Mouse (Mus musculus): ENCODE data around the gene Catsper4.

The Catsper4 gene

GRCm38 (mm10) chr4:134238279-134238651 is 11.1 kb upstream of the Catsper4 start, which contains the start of gene Cnksr1:
Gene Cnksr1, minus strand, starts transcription at chr4:134238399.
- POLR2A ChIA-PET = interaction anchor here in 1 of 4 experiments (1.0 to 2.4 kb wide), 4 partner anchors 11 to 30 kb away, joined by 3 to 8 read pairs (median 3); partner anchors contain the start of genes Catsper4 and Grrp1
- CTCF ChIA-PET = interaction anchor here in 3 of 4 experiments (0.6 to 1.4 kb wide), 3 partner anchors 25 to 51 kb away, joined by 3 to 4 read pairs (median 4); partner anchors contain the start of gene Cep85 (in 1 of the 3)

GRCm38 (mm10) chr4:134237582-134238278 is 10.5 kb upstream of the Catsper4 start:
- CTCF ChIA-PET = interaction anchor here in 2 of 4 experiments (0.6 to 1.4 kb wide), 3 partner anchors 25 to 1356 kb away, joined by 3 to 4 read pairs (median 3); partner anchors contain the start of gene Cep85 (in 1 of the 2)
- POLR2A ChIA-PET = interaction anchor here in 3 of 4 experiments (0.6 to 2.4 kb wide), 5 partner anchors 10 to 202 kb away, joined by 3 to 8 read pairs (median 3); partner anchors contain the start of gene Catsper4 (in 1 of the 3)

- ChIA-PET POLR2A (interaction anchor here in 1 of 4 experiments (0.7 to 2.0 kb wide), 5 partner anchors 16 to 1013 kb away, joined by 3 to 5 read pairs (median 3); no protein-coding TSS in a partner anchor), CTCF (no interaction called here)
These were observed 7.7 kb upstream of the Catsper4 start for GRCm38 (mm10) chr4:134234876-134235275.

- ChIA-PET CTCF (interaction anchor here in 2 of 4 experiments (0.6 to 1.1 kb wide), 4 partner anchors 9 to 540 kb away, joined by 3 to 7 read pairs (median 6); partner anchors contain the start of gene Cep85 (in 1 of the 2)), POLR2A (interaction anchor here in 1 of 4 experiments (0.8 to 1.6 kb wide), 4 partner anchors 9 to 43 kb away, joined by 3 to 6 read pairs (median 4); partner anchors contain the start of genes Cep85 and Zfp593)
These were observed 3.2 kb upstream of the Catsper4 start for GRCm38 (mm10) chr4:134230431-134230830.

- ChIA-PET POLR2A (interaction anchor here in 2 of 4 experiments (0.8 to 0.9 kb wide), 2 partner anchors 120 to 482 kb away, joined by 3 to 5 read pairs; partner anchors contain the start of gene Slc30a2 (in 1 of the 2)), CTCF (interaction anchor here in 1 of 4 experiments (1.8 kb wide), 1 partner anchor 36 kb away, joined by 5 read pairs; the partner anchor contains the start of gene Cep85)
These were observed 4.2 kb downstream of the Catsper4 start for GRCm38 (mm10) chr4:134222793-134223600.

GRCm38 (mm10) chr4:134206488-134207053 is 20.6 kb downstream of the Catsper4 start:
- ChIA-PET CTCF (interaction anchor here in 2 of 4 experiments (0.5 to 1.5 kb wide), 6 partner anchors 20 to 195 kb away, joined by 3 to 4 read pairs (median 3); partner anchors contain the start of gene Cep85 (in 2 of the 2)), POLR2A (interaction anchor here in 1 of 4 experiments (0.6 to 2.6 kb wide), 6 partner anchors 17 to 528 kb away, joined by 3 to 12 read pairs (median 4); partner anchors contain the start of genes Cep85 and Zfp593)

- ChIA-PET POLR2A (interaction anchor here in 2 of 4 experiments (0.6 to 1.6 kb wide), 6 partner anchors 17 to 986 kb away, joined by 3 to 7 read pairs (median 3); partner anchors contain the start of genes Cep85 (in 2 of the 2), Pafah2 (in 1 of the 2) and Sh3bgrl3 (in 1 of the 2)), CTCF (interaction anchor here (0.5 to 1.6 kb wide), 11 partner anchors 12 to 297 kb away, joined by 3 to 6 read pairs (median 3); partner anchors contain the start of gene Cep85 (in 2 of the 4))
These were observed 23.8 kb downstream of the Catsper4 start for GRCm38 (mm10) chr4:134203340-134203896.

- POLR2A ChIA-PET = interaction anchor here in 1 of 4 experiments (1.5 to 1.6 kb wide), 2 partner anchors 16 to 193 kb away, joined by 3 to 7 read pairs; partner anchors contain the start of genes Cep85 and Pafah2
- CTCF ChIA-PET = interaction anchor here in 1 of 4 experiments (0.8 to 1.6 kb wide), 3 partner anchors 16 to 89 kb away, joined by 3 to 6 read pairs (median 4); partner anchors contain the start of gene Cep85
These were observed 24.3 kb downstream of the Catsper4 start, which contains the start of gene Gm7534 for GRCm38 (mm10) chr4:134202904-134203303. Gene Gm7534, minus strand, starts transcription at chr4:134203004.

- ChIA-PET CTCF (interaction anchor here in 2 of 4 experiments (0.5 to 1.8 kb wide), 8 partner anchors 9 to 866 kb away, joined by 3 to 12 read pairs (median 3); partner anchors contain the start of genes Cep85 (in 2 of the 2) and Paqr7 (in 1 of the 2)), POLR2A (interaction anchor here in 3 of 4 experiments (0.6 to 1.3 kb wide), 9 partner anchors 12 to 300 kb away, joined by 3 to 9 read pairs (median 4); partner anchors contain the start of genes Cep85 (in 2 of the 3) and Sh3bgrl3 (in 1 of the 3))
These were observed 27.8 kb downstream of the Catsper4 start for GRCm38 (mm10) chr4:134199371-134199770.

GRCm38 (mm10) chr4:134186268-134186667 is 40.9 kb downstream of the Catsper4 start:
- ChIA-PET CTCF (interaction anchor here (0.6 to 2.1 kb wide), 64 partner anchors 10 to 1952 kb away, joined by 3 to 23 read pairs (median 4); partner anchors contain the start of genes Pdik1l (in 2 of the 4), Pafah2 (in 1 of the 4), Sh3bgrl3 (in 1 of the 4) and Wdtc1 (in 1 of the 4)), POLR2A (interaction anchor here (0.6 to 3.6 kb wide), 89 partner anchors 9 to 737 kb away, joined by 3 to 29 read pairs (median 5); partner anchors contain the start of genes Pdik1l (in 3 of the 4), Gm30191 (in 2 of the 4), Sh3bgrl3 (in 2 of the 4) and Stmn1 (in 2 of the 4))

- POLR2A ChIA-PET = interaction anchor here in 3 of 4 experiments (0.6 to 3.6 kb wide), 15 partner anchors 10 to 667 kb away, joined by 3 to 29 read pairs (median 7); partner anchors contain the start of genes Pdik1l (in 2 of the 3) and Sh3bgrl3 (in 1 of the 3)
- CTCF ChIA-PET = interaction anchor here in 2 of 4 experiments (0.6 to 2.1 kb wide), 2 partner anchors 149 to 207 kb away, joined by 6 to 23 read pairs; no protein-coding TSS in a partner anchor
These were observed 41.6 kb downstream of the Catsper4 start for GRCm38 (mm10) chr4:134185569-134185968.

GRCm38 (mm10) chr4:134183711-134184110 is 43.5 kb downstream of the Catsper4 start:
- POLR2A ChIA-PET = interaction anchor here in 3 of 4 experiments (0.6 to 1.8 kb wide), 3 partner anchors 23 to 398 kb away, joined by 3 to 5 read pairs (median 5); no protein-coding TSS in a partner anchor

GRCm38 (mm10) chr4:134181825-134182224 is 45.4 kb downstream of the Catsper4 start:
- ChIA-PET CTCF (interaction anchor here (0.6 to 1.5 kb wide), 13 partner anchors 10 to 330 kb away, joined by 3 to 10 read pairs (median 3); partner anchors contain the start of gene Sh3bgrl3 (in 1 of the 4)), POLR2A (interaction anchor here in 2 of 4 experiments (0.7 to 1.8 kb wide), 8 partner anchors 11 to 146 kb away, joined by 3 to 5 read pairs (median 4); no protein-coding TSS in a partner anchor)

More at GRCm38 (mm10) chr4:134183711-134184110, 43.5 kb downstream of the Catsper4 start:
- CTCF ChIA-PET = no interaction called here

- ChIA-PET CTCF (interaction anchor here in 3 of 4 experiments (0.6 to 1.5 kb wide), 6 partner anchors 9 to 289 kb away, joined by 3 to 10 read pairs (median 3); partner anchors contain the start of gene Sh3bgrl3 (in 1 of the 3)), POLR2A (interaction anchor here in 3 of 4 experiments (0.6 to 1.8 kb wide), 4 partner anchors 11 to 810 kb away, joined by 3 to 4 read pairs (median 4); no protein-coding TSS in a partner anchor)
These were observed 46.1 kb downstream of the Catsper4 start for GRCm38 (mm10) chr4:134181112-134181511.

GRCm38 (mm10) chr4:134172391-134172790 is 54.8 kb downstream of the Catsper4 start:
- POLR2A ChIA-PET = no interaction called here
- CTCF ChIA-PET = interaction anchor here in 2 of 4 experiments (0.5 to 1.2 kb wide), 2 partner anchors 9 to 16 kb away, joined by 4 to 10 read pairs; no protein-coding TSS in a partner anchor
